Mouse (Mus musculus) bone marrow macrophage, adult 2 months (primary cell): ENCODE data around the gene Trpm3.

ENCODE experiments used
- CTCF ChIP-seq: IDR thresholded peaks from 2 replicates; pipeline ENCODE4 v1.5.1; 2012; ENCODE audit warnings: low read depth, mild to moderate bottlenecking, low read length, moderate library complexity
- POLR2A ChIP-seq: IDR thresholded peaks from 2 replicates; pipeline ENCODE4 v1.6.1; 2012; ENCODE audit warnings: mild to moderate bottlenecking, low read depth, low read length, borderline replicate concordance

GRCm38 (mm10) chr19:22987914-22988313, 849.1 kb downstream of the Trpm3 start:
- no peak for TF ChIP-seq CTCF
- TF ChIP-seq POLR2A = no peak
